Mouse (Mus musculus) embryonic fibroblast, embryonic 13.5 days (primary cell): ENCODE results near the gene Adamts3.

Source experiments
- CTCF ChIP-seq: IDR thresholded peaks from 2 replicates; pipeline ENCODE4 v1.5.1; 2011; ENCODE audit warnings: mild to moderate bottlenecking, control low read depth, low read length, moderate library complexity, borderline replicate concordance; ENCODE audit not compliant: insufficient read depth
- POLR2A ChIP-seq: IDR thresholded peaks from 2 replicates; pipeline ENCODE4 v1.6.1; 2011; ENCODE audit warnings: low read depth, mild to moderate bottlenecking, control low read depth, low read length, moderate library complexity

DNA sequence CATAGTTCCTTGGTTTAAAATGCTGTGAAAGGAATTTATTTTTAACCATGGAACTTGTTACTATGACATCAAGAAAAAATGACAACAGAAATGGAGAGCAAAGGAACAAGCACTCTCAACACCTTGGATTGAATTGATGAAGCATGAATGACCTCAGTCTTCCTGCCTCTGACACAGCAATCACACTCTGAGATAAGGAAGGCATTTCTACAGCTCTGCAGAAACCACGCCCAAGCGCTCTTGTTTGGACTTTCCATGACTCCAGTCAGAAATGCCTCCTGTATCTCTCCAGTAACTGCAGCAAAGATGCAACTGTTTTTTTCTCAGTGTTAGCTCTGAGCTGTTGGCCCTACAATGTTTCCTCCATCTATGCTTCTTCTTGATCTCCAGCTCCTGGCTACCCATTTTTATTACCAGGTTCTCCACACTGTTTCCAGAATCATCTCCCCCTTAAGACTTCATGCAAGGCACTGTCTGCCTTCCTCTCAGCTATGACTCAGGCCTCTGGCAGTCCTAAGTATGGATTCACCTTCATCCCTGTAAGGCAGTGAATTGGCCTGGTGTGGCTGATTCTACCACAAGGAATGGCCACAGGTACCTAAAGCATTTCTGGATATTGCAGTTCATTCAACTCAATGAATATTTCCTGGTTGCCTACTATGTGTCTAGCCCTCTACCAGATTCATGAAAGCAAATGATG, 134.8 kb downstream of the Adamts3 start:
- TF ChIP-seq CTCF = no peak
- TF ChIP-seq POLR2A = no peak
